Mouse (Mus musculus): ENCODE results near the gene Tgfbr1. TPM values are rescaled to one million over a fixed set of nuclear protein-coding genes. Genes with fewer than 3 reads are reported as not detected.

The Tgfbr1 gene
- total RNA-seq, 1 experiment from 2014 or later, result 47.7 TPM

GRCm38 (mm10) chr4:47404536-47404935, 51.5 kb downstream of the Tgfbr1 start:
- ATAC-seq (ENCODE audit: extremely low read depth, insufficient number of reproducible peaks, low FRiP score, poor library complexity, severe bottlenecking), result no peak

GRCm38 (mm10) chr4:47407161-47407560, 54.1 kb downstream of the Tgfbr1 start:
- no peak for ATAC-seq (ENCODE audit: extremely low read depth, insufficient number of reproducible peaks, low FRiP score, poor library complexity, severe bottlenecking)

- ATAC-seq (ENCODE audit: extremely low read depth, insufficient number of reproducible peaks, low FRiP score, poor library complexity, severe bottlenecking), result no peak
Observed at GRCm38 (mm10) chr4:47417871-47418270, 64.8 kb downstream of the Tgfbr1 start.

GRCm38 (mm10) chr4:47419268-47419973, 66.4 kb downstream of the Tgfbr1 start:
- no peak for ATAC-seq (ENCODE audit: extremely low read depth, insufficient number of reproducible peaks, low FRiP score, poor library complexity, severe bottlenecking)

- ATAC-seq (ENCODE audit: extremely low read depth, insufficient number of reproducible peaks, low FRiP score, poor library complexity, severe bottlenecking), result no peak
Observed at GRCm38 (mm10) chr4:47420191-47420590, 67.2 kb downstream of the Tgfbr1 start.

GRCm38 (mm10) chr4:47422194-47422593, 69.2 kb downstream of the Tgfbr1 start:
- ATAC-seq (ENCODE audit: extremely low read depth, insufficient number of reproducible peaks, low FRiP score, poor library complexity, severe bottlenecking), result no peak

GRCm38 (mm10) chr4:47422946-47423345, 69.9 kb downstream of the Tgfbr1 start:
- ATAC-seq (ENCODE audit: extremely low read depth, insufficient number of reproducible peaks, low FRiP score, poor library complexity, severe bottlenecking), result no peak

GRCm38 (mm10) chr4:47424376-47424775, 71.4 kb downstream of the Tgfbr1 start:
- no peak for ATAC-seq (ENCODE audit: extremely low read depth, insufficient number of reproducible peaks, low FRiP score, poor library complexity, severe bottlenecking)

GRCm38 (mm10) chr4:47425247-47425830, 72.3 kb downstream of the Tgfbr1 start:
- no peak for ATAC-seq (ENCODE audit: extremely low read depth, insufficient number of reproducible peaks, low FRiP score, poor library complexity, severe bottlenecking)

GRCm38 (mm10) chr4:47427606-47428005, 74.6 kb downstream of the Tgfbr1 start:
- no peak for ATAC-seq (ENCODE audit: extremely low read depth, insufficient number of reproducible peaks, low FRiP score, poor library complexity, severe bottlenecking)

- ATAC-seq (ENCODE audit: extremely low read depth, insufficient number of reproducible peaks, low FRiP score, poor library complexity, severe bottlenecking), result no peak
Observed at GRCm38 (mm10) chr4:47430557-47430956, 77.5 kb downstream of the Tgfbr1 start.

- ATAC-seq (ENCODE audit: extremely low read depth, insufficient number of reproducible peaks, low FRiP score, poor library complexity, severe bottlenecking), result no peak
Observed at GRCm38 (mm10) chr4:47431081-47431480, 78.1 kb downstream of the Tgfbr1 start.

- no peak for ATAC-seq (ENCODE audit: extremely low read depth, insufficient number of reproducible peaks, low FRiP score, poor library complexity, severe bottlenecking)
Observed at GRCm38 (mm10) chr4:47432766-47433165, 79.7 kb downstream of the Tgfbr1 start.

- ATAC-seq (ENCODE audit: extremely low read depth, insufficient number of reproducible peaks, low FRiP score, poor library complexity, severe bottlenecking), result no peak
Observed at GRCm38 (mm10) chr4:47435131-47435530, 82.1 kb downstream of the Tgfbr1 start.

GRCm38 (mm10) chr4:47435566-47436360, 82.7 kb downstream of the Tgfbr1 start:
- ATAC-seq (ENCODE audit: extremely low read depth, insufficient number of reproducible peaks, low FRiP score, poor library complexity, severe bottlenecking), result no peak

GRCm38 (mm10) chr4:47437365-47438340, 84.6 kb downstream of the Tgfbr1 start:
- peak; percentile 76 for ATAC-seq (ENCODE audit: extremely low read depth, insufficient number of reproducible peaks, low FRiP score, poor library complexity, severe bottlenecking)

- no peak for ATAC-seq (ENCODE audit: extremely low read depth, insufficient number of reproducible peaks, low FRiP score, poor library complexity, severe bottlenecking)
Observed at GRCm38 (mm10) chr4:47438956-47439355, 85.9 kb downstream of the Tgfbr1 start.

GRCm38 (mm10) chr4:47440951-47441350, 87.9 kb downstream of the Tgfbr1 start:
- no peak for ATAC-seq (ENCODE audit: extremely low read depth, insufficient number of reproducible peaks, low FRiP score, poor library complexity, severe bottlenecking)

- no peak; the same call in 1 of the 2 replicates for ATAC-seq (ENCODE audit: extremely low read depth, insufficient number of reproducible peaks, low FRiP score, poor library complexity, severe bottlenecking)
Observed at GRCm38 (mm10) chr4:47448526-47448925, 95.5 kb downstream of the Tgfbr1 start.
